Mouse (Mus musculus) gastrocnemius, adult 8-10 months (tissue): Measurements from ENCODE around the gene Pld4. TPM values are rescaled to one million over a fixed set of nuclear protein-coding genes. Genes with fewer than 3 reads are reported as not detected.

Source experiments
- DNase-seq, 2 experiments: peaks; one replicate each; pipeline ENCODE4 v3.0.0; 2022; ENCODE audit warnings: low spot score in 2 of 2
- total RNA-seq, 4 experiments: library from RNA; stranded (reverse); gene quantifications; 2 replicates each; pipeline ENCODE4 v1.2.4; 2022

Gene Pld4
- total RNA-seq, 4 experiments from 2014 or later: 0.48 to 2.5 (median 1.7) TPM

- DNase-seq: no peak
Measured at GRCm38 (mm10) chr12:112766586-112766985, 6.1 kb downstream of the Pld4 start.

- no peak for DNase-seq
Measured at GRCm38 (mm10) chr12:112767036-112767890, 6.8 kb downstream of the Pld4 start.

DNA sequence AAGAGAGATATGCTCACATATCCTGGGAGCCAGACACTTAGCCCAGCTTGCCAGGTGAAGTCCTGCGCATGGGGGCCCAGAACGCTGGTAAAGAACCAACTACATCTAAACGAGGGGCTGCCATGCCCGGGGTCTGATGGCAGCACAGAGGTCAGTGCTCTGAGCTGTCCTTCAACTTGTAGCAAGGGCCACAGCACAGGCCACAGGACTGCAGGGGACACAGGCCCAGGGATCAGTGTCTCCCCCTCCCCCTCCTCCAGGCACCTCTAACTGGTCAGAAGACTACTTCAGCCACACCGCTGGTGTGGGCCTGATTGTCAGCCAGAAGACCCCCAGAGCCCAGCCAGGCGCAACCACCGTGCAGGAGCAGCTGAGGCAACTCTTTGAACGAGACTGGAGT lies 7.7 kb downstream of the Pld4 start:
- no peak for DNase-seq

DNA sequence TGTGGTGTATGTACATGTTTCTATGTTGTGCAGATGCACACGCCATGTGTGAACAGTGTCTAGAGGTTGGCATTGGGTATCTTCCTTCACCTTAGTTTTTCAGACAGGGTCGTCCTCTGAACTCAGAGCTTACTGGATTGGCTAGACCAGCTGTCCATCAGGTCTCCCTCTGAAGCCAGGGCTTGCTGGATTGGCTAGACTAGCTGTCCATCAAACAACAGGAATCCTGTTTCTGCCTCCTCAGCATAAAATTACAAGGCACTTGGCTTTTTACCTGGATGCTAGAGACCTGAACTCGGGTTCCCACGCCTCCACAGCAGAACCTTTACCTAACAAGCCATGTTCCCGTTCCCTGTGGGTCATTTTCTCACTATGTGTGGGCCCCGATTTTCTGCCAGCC lies 8.6 kb downstream of the Pld4 start:
- no peak for DNase-seq

DNA sequence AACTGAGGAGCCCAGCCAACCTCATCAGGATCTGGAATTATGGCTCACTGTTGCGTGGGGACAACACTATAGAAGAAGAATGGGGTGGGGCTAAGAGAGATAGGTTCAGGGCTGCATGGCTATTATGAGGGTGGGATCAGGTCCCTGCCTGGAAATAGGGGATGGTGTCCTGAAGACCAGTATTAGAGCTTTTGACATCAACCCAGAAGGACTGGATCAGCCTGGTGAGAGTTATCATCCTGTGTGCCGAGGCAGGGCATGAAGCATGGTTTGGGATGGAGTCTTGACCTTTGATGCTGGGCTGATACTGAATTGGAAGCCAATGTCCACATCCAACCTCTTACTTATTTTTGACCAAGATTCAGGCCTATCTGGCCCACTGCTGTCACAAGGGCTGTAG lies 9.3 kb downstream of the Pld4 start:
- DNase-seq: no peak

GRCm38 (mm10) chr12:112770396-112770795 lies 9.9 kb downstream of the Pld4 start:
- no peak for DNase-seq

DNA sequence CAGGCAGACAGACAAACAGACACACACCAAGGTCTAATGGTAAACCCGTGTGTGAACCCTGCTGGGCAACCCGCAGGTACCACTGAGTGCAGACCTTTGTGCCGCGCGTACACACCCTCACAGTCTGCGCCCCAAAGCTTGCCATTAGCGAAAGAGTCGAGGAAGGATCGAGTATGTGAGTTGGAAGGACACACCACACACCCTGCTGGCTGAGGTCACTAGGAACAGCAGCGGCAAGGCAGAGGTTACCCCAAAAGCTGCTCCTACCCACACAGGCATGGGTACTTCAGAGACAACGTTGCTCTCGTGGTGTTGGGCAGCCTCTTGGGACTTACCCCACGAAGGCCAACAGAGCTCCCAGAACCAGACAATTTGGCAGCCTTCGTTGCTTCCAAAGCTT lies 11.9 kb downstream of the Pld4 start:
- no peak for DNase-seq

DNA sequence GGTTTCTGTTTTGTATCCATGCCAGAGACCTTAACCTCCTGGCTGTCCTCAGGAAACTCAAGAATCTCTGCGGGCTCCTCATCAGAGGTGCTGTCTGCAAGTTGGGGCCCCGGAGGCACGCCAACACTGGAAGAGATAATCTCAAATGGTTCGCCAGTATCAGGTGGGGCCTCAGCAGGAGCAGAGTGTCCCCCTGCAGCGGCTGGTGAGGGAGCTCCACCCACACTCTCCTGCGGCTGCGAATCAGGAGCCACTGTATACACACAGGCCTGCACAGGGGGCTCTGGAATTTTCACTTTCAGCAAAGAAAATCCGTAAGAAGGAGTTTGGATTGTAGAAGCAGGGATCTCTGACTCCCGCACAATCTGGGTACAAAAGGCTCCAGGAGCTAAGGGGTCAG lies 12.9 kb downstream of the Pld4 start:
- no peak for DNase-seq

GRCm38 (mm10) chr12:112774026-112774425 lies 13.6 kb downstream of the Pld4 start:
- DNase-seq: no peak

DNA sequence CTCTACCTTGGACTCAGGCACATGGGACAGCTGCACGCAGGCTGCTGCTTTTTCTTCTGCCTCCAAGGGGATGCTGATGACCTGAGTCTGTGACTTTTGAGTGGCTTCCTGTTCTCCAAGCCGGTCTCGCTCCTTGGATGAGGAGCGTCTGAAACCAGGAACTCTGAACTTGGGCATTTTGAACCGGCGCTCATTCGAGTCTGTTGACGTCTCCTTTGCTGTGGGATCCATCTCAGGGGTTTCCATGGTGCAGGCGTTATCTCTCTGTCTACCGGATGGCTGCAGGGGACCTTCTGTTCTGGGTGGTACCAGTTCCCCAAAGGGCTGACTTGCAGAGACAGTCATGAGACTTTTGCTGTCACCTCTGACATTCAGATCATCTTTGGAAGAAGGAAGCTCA lies 14.0 kb downstream of the Pld4 start:
- no peak for DNase-seq

DNA sequence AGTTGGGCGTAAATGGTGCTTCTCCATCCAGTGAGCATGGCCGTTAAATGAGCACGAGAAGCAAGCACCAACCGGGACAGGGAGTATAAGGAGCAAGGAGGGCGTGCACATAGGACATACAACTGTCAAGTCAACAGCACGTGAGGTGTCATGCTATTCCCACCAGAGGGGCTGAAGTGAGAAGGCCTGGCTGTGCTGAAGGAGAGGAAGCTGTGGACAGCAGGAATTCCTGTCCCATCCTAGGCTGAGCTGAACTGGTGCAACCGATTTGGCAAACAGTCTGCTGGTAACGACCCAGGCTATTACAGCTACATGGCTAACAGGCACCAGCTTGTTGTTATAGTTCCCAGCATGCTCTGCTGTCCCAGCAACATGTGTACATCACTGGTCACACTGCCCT lies 30.6 kb downstream of the Pld4 start:
- no peak for DNase-seq

- DNase-seq: peak in 1 of 2 experiments; percentile 37
Measured at GRCm38 (mm10) chr12:112793601-112794355, 33.3 kb downstream of the Pld4 start.

DNA sequence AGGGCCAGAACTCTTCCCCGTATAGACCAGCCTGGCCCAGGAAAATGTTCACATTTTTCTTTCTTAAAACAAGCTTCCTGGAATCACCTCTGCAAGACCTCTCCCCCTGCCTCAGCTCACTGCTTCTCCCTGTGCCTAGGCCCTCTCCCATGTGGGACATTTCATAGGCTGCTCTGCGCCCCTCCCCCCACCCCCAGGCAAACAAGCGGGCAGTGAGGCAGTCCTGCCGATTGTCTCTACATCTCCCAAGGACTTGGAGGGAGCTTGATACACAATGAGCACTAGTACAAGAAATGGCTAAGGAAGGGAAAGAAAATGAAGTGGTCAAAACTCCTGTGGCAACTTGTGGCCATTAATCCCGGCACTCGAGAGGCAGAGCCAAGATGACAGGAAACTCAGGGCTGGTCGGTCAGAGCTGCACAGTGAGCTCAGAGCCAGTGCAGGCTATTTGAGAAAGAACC lies 33.9 kb downstream of the Pld4 start:
- no peak for DNase-seq

- no peak for DNase-seq
Measured at GRCm38 (mm10) chr12:112794998-112795397, 34.5 kb downstream of the Pld4 start.

GRCm38 (mm10) chr12:112795466-112796104 lies 35.1 kb downstream of the Pld4 start:
- peak; percentile 52 to 60 for DNase-seq

DNA sequence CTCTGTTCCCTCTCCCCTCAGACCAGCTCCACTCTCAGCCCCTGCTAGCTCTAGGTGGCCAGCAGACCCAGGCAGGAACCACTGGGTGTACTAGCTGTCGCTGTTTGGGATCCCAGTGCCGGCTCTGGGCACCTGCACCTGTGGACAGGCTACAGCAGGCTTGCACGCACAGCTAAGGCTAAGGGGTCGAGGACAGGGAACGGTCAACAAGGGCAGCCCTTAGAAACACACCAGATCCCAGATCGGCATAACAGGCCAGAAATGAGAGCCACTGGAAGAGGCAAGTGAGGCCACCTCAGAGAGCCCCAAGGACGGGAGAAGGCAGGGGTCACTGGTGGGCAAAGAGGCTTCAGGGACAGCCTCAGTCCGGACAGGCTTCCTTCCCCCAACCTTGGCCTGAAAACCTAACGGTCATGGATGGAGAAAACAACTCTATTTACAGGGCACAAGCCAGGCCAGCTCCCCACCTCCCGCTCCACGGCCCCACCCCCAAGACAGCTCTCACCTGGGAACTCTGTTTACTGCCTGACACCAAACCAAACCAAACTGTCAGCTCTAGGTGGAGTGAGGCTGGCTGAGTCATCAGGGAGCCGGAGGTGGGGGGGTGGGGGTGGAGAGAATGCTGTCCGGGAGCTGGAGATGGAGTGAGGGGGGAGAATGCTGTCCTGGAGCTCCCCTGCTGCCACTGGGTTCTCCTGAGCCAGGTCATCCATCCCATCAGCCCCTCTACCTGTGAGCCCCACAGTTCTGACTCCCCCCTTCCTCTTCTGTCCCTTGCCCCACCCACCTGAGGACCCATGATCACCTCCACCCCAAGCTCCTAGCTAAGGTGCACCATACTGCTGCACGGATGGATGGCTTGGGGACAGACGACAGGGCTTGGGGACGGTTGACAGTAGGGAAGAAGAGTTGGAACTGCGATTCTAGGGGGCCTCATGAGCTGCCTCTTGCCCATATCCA lies 36.4 kb downstream of the Pld4 start:
- DNase-seq: no peak

- no peak for DNase-seq
Measured at GRCm38 (mm10) chr12:112797672-112798331, 37.3 kb downstream of the Pld4 start.

DNA sequence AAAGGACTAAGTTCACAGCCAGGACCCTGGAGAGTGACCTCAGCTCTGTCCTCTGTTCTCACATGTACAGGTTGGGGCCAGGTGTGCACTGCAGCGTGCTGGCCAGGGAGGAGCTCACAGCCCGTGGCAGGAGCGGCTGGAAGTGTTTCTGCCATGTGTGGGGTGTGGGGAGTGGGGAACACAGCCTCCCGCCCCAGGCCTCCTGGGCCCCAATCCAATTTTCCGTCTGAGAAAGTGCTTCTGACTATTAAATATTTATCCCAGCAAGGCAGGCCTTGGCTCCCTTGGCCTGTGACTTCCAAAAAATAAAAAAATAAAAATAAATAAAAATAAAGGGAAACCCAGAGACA lies 37.9 kb downstream of the Pld4 start:
- no peak for DNase-seq

DNA sequence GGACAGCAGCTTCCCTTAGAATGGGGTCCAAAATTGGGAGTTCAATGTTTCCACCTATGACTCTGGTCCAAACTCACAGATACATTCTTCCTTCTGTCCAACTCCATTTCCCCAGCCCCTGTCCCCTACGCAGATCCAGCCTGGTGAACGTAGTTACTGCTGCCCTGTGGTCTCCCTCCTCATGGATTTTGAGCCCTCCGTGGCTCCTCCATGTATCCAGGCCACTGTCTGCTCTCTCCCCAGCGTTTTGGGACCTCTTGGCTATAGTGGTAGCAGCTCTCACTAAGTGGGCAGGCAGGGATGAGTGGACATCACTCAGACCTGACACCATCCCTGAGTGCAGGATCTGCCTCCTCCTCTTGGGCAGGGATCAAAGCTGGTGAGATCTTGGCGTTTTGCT lies 38.3 kb downstream of the Pld4 start:
- DNase-seq: no peak

DNA sequence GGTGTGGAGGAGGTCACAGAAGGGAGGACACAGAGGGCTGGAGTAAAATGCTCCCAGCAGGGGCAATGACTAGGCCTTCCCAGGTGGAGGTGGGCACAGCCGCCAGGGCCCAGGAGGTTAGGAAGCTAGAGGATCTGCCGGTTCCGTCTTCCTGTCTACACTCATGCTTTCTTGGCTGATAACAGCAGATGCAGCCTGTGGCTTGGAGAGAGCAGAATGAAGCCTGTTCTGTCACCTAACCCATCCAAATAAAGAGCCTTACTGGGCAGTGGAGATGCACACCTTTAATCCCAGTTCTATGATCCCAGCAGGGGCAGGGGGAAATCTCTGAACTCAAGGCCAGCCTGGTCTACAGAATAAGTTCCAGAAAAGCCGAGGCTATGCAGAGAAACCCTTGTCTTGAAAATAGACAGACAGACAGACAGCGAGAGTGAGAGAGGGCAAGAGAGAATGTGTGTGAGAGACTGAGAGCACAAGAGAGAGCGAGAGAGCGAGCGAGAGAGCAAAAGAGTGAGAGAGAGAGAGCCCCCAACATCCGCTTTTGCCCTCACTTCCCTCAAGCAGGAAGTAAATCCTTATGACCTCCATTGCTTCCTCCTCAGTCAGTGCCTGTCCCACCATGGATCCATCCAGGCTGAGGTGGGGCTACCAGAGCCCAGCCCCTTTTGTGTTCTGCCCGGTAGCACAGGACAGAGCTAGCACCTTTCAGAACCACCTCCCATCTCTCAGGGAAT lies 38.9 kb downstream of the Pld4 start:
- no peak for DNase-seq
